Mouse (Mus musculus) skeletal muscle tissue, adult 2 months (tissue): ENCODE data around the gene Irs2.

Source experiments
- DNase-seq: peaks from one replicate; pipeline ENCODE4 v3.0.0-alpha.2; 2012; ENCODE audit warnings: low read depth, low spot score

Gene Irs2

DNA sequence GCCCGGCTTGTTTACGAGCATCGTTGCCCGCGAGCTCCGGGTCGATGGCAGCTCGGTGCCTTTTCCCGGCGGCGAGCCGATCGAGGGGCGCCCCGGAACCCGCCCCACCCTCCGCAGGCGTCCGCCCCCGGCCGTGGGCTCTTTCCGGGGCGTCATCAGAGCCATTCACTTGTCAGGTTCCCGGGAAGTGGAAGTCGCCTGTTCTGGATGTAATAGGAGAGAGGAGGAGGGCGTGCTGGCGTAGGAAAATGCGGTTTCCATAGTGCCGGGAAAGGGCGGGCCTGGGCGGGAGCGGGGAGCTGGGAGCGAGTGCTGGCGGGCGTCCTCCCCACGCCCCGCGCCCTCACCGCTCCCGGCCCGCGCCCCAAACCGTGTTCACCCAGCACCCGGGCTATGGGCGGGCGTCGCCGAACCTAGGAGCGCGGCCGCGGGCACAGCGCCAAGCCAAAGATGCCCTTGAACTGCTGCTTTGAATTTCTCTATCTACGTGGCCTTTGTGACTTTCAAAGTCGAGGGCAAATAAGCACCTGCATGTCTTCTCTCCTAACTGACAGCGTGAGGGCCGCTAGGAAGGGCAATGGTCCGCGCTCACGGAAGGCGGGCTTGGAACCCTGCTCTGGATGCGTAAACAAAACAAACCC is 1.3 kb upstream of the Irs2 start:
- peak; percentile 83 for DNase-seq

DNA sequence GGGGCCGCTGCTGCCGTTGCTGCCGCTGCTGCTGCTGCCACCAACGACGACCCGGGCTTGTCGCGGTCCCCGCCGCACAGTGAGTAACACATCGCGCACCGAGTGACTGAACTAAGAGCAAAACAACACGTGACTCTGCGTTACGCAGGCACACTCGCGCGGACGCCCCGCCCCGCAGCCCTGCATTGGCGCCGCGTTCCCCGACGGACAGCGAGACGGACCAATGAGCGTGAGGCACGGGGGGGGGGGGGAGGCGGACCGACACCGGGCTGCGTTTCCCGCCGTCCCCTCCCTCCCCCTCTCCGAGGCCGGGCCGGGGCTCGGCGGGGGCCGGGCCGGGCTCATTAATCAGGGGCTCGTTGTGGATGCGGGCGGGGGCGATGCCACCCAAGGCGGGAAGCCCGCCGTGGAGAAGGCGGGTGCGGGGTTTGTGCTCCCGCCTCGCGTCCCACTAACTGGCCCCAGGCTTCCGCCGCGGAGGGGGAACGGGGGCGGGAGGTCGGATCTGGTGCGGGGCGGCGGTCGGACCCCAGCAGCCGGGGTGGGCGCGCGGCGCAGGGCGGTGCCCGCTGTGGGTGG is 673 bp upstream of the Irs2 start:
- peak; percentile 98 for DNase-seq

DNA sequence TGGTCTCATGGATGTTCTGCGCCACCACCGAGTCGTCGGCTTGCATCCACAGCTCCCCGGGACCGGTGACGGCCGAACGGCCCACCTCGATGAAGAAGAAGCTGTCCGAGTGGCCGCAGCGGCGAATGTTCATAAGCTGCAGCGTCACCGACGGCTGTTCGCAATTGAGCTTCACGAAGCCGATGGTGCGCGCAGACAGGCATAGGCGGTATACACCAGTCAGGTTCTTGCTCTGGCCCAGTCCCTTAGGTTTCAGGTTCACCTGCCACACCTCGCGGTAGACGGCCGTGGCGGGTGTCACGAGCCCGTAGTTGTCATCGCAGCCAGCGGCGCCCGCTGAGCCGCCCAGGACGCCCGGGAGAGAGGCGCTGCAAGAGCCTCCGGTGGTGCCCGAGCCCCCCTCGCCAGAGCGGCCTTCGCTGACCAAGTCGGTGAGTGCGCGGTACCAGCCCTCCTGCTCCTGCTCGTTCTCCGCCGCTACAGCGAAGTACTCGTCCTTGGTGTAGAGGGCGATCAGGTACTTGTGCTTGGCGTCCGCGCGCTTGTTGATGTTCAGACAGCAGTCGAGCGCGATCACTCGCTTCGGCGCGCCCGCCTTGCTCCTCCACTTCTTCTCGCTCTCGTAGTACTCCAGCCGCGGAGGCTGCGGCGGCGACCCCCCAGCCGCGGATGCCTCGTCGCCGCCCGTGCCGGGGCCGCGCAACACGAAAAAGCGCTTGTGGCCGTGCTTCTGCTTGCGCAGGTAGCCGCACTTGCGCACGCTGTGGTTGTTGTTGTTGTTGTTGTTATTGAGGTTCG is 478 bp downstream of the Irs2 start:
- DNase-seq, result peak; percentile 60

DNA sequence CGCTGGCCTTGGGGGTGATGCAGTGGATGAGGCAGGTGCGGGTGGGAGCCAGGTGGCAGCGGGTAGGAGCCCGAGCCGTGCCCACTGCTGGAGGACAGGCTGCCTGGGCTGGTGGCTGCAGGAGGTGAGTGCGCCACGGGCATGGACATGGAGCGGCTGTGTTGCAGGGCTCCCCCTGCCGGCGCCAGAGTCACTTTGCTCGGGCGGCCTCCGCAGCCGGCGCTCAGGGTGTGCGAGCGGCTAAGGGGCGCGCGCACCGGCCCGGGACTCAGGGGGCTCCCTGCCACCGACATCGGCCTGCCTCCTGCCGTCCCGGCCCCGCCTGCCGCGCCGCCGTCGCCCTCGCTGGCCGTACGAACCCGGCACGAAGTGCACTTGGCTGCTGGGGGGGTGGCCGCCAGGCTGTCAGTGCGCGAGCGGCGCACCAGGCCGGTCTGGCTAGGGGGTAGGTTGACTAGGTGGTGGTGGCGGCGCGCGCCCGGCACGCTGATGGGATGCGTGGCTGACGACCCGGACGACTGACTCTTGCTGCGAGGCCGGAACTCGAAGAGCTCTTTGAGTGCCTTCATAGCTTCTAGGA is 1.2 kb downstream of the Irs2 start:
- DNase-seq, result peak; percentile 82

DNA sequence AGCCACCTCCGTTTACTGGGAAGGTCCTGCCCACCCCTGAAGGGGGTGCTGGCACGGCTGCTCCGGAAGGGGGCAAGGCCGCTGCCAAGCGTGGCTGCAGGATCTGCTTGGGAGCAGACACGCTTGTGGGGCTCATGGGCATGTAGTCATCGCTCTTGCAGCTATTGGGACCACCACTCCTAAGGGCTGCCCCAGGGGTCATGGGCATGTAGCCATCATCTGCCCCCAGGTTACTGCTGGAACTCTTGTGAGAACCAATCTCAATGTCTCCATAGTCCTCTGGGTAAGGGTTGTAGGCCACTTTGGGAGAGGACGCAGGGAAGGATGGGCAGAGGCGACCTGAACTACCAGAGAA is 2.0 kb downstream of the Irs2 start:
- DNase-seq, result no peak

DNA sequence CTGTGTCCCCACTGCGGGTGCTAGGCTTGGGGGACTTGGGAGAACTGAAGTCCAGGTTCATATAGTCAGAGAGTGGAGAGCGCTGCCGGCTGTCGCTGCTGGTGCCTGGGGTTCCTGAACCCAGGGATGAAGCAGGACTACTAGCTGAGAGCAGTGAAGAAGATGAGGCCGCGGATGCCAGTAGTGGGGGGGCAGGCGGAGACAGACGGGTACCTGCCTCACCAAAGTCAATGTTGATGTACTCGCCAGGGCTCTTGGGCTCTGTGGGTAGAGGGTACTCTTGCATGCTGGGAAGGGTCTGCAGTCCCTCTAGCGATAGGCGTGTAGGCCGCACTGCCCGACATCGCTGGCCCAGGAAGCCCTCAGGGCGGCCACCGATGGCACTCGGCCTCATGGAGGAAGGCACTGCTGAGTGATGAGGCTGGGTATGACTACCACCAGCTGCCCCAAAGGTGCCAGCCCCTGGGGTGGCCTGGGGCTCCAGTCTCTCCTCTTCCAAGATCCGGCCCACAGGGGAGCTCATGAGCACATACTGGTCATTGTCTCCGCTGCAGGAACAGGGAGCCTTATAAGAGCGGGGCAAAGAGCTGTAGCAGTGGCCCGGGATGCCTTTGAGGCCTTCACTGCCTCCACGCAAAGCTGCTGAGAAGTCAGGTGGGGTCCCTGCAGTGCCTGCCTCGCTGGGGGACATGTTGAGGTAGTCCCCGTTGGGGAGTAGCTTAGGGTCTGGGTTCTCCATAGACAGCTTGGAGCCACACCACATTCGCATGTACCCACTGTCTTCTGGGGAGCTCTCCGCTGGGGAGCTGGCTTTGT is 2.6 kb downstream of the Irs2 start:
- DNase-seq, result no peak

DNA sequence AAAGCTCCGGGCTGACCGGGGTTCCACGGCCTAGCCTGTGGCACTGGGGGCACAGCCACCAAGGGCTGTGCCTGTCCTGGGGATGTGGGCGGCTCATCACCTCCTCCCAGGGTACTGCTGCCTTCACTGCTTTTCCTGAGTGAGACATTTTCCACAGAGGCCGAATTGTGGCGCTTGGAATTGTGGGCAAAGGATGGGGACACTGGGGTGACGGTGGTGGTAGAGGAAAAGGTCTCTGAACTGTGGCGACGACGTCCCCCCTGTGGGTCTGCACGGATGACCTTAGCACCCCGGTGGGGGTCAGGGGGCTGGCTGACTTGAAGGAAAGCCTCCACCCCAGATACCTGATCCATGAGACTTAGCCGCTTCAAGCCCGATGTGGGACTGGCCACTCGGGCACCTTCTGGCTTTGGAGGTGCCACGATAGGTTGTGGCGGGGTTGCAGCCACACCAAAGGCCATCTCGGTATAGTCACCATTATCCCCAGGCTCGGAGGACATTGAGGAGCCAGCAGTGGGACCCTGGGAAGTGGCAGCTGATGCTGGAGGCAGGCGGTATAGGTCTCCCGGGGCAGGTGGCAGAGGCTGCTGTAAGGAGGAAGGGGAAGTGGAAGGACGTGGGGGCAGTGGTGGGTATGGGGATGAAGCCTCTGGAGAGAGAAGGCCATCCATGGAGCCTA is 3.3 kb downstream of the Irs2 start:
- DNase-seq, result no peak

DNA sequence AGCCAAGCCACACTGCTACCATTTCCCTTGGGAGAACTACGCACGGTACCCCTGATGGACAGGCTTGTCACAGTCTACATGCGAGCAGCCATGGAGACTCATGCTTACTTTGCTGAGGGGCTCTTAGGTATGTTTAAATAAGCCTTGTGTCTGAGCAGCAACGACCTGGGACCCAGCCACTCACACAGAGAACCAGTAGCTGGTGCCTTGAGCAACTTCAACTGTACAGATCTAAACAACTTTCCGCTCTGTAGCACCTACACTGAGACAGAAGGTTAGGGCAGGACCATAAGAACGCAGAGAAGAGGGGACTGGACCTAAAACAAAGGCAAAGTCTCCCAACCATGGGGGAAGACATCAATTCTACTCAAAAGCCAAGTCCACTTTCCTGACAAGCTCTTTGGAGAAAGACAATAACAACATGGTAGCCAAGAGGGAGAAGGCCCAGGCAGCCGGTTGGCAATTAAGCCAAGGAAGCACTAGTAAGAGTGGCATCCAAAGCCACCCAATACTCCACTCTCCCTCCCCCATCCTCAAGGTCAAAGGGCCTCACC is 4.3 kb downstream of the Irs2 start:
- no peak for DNase-seq

DNA sequence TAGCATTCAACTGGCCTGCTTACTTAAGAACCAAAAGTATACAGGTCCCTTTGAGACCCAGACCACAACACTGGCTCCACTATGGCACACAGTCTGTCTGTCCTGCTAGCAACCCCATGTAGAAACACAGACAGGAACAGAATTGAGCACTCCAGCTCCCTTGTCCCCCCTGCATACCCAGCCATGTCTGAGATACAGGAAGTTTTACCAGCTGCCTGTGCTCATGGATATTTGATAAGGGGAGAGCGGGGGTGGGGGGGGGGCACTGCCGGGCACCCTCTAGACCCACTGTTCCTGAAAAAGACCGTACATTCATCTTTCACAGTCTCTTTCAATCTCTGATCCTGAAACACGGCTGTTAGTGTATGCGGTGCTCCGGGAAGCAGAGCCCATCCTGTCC is 5.0 kb downstream of the Irs2 start:
- DNase-seq, result no peak

DNA sequence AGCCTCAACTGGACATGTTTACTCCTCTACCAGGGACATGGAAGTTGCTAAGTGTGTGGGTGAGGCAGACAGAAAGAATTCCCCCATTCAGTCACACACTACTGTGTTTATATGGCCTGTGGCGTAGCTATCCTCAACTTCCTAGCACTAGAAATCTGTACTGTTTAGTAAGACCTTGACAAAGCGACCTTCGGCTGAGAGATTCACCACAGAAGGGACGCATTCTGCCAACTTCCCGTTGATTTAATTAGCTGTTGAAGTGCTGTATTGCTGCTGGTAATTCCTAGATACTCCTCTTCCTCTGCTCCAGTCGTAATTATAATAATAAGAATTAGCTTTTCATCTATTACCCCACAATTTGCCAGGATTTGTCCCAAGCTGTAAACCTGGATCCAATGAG is 5.4 kb downstream of the Irs2 start:
- DNase-seq, result no peak

DNA sequence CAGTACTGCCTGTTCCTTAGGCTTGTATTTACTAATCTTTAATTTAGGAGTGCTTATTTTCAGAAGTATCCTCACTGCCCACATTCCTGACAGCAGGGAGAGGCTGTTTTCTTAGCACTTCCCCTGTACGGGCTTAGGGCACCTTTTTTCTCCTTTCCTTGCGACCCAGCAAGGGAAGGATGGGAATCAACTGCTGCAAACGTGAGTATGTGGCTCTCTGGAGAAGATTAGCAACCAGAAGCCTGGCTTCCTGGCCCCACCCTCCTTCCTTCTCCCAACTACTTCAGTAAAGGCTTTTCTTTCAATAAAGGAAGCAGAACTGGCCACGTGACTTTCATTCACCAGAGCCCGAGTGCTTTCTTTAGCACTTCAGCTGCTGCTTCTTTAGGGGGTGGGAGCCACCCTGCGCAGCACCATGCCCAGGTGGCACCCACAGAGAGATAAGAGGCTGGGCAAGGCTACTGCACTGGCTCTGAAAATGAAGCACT is 7.2 kb downstream of the Irs2 start:
- DNase-seq, result no peak

DNA sequence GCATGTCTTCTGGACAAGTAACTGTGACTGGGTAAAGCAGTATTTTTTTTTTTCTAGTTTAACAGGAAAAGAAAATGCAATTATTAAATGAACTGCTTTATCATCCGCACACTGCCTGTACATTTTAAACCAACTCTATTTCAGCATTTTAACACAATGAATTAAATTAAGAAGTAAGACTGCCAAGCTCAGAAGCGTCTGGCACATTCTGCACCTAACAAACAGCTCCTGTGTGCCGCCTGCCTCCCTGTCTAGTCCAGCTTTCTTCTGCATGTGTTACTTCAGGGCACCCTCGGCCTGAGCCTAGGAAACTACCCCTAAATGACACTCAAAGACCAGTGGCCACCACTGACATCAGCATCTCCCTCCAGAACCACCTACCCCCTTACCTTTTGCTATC is 8.7 kb downstream of the Irs2 start:
- no peak for DNase-seq

DNA sequence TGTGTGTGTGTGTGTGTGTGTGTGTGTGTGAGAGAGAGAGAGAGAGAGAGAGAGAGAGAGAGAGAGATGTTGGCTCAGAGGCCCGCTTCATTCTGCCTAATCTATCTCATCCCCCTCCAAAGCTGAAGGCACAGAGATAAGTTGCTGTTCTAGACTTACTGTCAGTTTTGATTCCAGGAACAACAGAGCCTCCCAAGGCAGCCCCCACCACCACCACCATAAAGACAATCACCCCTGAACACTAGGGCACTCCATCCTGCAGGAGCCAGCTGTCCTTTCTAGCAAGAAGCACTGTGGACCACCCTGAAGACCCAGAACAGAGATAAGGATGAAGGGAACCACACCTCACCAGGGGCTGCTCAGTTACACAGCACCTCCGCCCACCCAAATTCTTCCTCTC is 12.0 kb downstream of the Irs2 start:
- no peak for DNase-seq

DNA sequence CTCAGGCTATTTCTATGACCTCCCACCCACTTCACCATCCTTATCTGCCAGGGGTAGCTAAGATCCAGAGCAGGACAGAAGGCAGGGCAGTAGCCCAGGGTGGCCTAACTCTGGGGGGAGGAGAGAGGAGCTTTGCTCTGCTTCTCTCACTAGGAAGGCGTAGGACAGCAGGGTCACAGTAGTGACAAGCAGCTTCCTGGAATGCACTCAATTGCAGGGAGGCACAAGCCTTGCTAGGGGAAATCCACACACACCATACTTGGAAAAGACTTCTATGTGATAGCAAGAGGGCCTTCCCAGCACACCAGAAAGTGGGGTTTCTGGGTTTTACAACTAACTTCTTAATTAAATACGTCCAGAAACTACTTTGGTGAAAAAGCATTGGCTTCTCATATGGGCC is 12.5 kb downstream of the Irs2 start:
- no peak for DNase-seq

DNA sequence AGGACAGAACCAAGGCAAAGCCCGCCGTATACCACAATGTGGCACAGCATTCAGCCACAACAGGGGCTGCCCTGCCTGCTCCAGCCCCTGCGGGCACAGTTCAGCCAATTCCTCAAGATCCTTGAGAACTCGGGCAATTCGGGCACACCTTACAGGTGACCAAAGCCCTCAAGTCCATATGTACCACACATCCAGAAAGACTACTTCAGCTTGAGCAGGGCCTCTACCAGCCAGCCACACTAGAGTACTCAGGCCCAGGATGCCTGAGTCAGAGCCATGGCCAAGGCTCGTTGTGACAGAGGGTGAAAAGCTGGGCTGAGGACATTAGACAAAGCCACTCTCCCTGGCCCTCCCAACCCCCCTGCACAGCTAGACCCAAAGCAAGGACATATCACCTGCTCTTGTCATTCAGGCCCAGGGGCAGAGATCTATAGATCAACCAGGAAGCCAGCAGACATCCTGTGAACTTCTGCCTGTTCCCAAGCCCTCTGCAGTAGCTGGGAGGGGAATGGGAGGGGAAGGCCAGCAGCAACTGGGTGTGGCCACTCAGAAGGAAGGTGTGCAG is 13.8 kb downstream of the Irs2 start:
- DNase-seq, result no peak

DNA sequence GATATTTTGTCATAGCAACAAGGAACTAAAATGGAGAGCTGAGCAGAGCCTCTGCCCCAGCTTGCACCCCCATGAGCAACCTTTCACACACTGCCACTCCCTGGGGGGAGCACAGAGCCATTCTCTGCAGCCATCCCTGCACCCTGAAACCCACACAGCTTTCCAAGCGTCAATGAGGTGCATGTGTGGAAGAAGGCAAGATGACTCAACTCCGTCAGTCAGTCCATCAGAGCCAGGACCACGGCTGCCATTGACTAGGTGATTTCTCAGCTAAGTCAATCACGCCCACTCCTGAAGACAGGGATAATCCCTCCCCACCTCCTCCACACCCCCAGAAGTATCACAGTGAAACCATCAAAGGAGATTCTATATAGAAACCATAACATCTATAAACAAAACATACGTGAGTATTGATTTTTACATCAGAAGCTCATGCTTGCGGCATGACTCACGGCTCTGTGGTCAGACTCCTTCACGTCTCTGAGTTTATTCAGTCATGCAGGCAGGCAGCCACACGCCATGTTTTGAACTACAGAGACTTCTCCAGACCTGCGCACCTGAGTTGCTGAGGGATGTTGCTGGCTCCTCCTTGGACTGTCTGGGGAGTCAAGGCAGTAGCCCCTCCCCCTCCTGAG is 14.6 kb downstream of the Irs2 start:
- DNase-seq, result no peak

DNA sequence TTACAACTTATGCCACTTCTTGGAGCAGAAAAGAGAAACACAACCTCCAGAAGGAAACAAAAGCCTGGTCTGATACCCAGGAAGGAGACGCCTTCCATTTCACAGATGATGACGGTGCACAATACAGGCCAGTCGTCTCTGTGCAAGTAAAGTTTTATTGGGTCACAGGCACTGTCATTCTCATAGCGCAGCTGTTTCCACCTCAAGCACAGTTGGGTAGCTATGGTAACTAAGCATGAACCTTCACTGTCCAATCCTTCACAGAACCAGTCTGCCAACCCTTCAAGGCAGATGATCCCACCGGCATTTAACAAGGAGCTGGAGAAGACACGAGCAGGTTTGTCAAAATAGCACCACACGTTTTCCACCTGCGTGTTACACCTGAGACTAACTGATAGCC is 16.2 kb downstream of the Irs2 start:
- no peak for DNase-seq

DNA sequence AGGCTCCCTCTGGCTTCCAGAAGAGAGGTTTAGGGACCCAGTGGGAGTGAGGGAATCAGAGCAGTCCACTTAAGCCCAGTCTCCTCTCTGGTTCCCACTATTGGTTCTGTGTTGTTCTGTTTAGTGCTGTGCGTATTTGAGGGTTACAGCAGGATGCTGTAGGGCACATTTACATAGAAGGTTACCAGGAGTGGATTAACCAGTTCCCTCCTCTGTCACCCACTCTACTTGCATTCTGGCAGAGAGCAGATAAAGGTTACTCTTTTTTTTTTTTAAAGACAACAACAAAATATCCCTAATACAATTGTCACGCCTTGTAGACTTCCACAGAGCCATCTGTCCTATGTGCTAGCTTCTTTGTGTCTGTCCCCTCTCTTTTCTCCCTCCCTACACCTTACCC is 16.9 kb downstream of the Irs2 start:
- no peak for DNase-seq

DNA sequence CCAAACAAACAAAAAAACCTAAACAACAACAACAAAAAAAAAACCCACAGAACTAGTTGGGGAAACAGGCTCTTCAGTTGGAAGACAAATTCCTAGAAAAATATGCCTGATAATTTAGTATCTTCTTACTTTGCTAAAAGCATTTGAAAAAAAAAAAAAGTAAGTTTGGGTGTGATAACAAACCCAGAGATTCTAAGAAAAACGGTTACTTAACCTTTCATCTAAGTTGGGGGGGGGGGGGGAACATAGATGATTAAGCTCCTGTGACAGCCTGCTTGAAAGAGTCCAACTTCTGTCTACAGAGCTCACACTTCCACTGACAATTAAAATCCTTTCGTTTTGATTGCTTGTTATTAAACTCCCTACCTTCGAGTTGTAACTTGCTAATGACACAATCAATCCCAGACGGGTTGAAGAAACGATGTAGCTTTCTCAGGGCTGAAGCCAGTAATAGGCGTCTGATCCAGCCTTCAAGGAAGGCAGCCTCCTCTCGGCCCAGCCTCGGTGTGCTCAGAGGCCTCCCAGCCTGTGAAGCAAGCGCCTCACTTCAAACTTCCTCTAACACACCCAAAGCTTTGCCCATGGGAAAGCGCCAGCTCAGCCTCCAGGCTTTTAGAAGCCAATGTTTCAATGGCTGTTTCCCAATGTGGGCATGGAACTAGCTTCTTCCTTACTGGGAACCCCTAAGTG is 17.7 kb downstream of the Irs2 start:
- no peak for DNase-seq

DNA sequence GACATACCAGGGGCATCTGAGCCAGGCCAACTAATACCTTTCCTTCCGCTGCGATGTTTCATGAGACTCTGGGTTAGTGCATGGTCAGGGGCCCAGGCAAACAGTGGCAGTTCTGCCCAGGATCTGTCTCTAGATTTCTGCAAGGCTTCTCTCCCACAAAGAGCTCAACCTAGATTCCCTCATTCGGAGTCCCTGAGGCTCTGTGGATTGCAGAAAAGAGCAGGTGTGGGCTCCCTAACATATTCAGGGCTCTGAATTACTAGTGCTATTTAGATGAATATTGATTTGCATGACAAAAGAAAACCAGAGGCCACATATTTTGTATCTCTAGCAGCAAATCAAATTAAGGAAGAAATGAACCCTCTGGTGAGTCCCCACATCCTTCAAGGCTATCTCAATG is 18.3 kb downstream of the Irs2 start:
- DNase-seq, result no peak
